In the genomic region with DNA sequence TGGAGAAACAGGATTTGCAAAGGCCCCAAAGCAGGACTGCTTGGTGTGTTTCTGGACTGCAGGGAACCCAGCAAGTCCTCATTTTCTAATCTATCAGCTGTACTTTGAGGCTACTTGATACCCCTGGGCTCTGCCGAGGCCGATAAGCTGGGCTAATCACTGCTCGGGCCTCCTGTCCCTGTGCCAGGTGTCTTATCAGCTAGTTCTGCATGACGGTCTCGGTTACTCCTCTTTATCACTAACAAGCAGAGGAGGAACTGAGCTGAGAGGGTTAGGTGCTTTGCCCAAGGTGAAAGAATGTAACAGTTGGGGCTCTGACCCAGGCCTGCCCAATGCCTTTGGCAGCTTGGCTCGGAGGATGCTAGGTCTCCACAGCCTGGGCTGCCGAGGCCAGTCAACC, we compare ENCODE assay signal across 11 mouse cellular contexts. TPM values are rescaled to one million over a fixed set of nuclear protein-coding genes. Genes with fewer than 3 reads are reported as not detected.
DNase-seq lines count a peak whose midpoint lies in the region; ATAC-seq and TF ChIP-seq lines count a peak whose summit lies in the region.
"Had no signal": no experiment of that assay in that cellular context is flagged by ENCODE, and none has a peak within 500 bp of the region (broad histone marks: within the 10 kb centered on the region; RNA-seq: fewer than 3 reads in every experiment).

No protein-coding gene starts in this region.

- peaks cover 4% of the 10 kb centered on the region for H3K4me1 ChIP-seq in bone marrow, adult 2 months (ENCODE audit: control insufficient read depth, insufficient read depth, low read length)

- ATAC-seq in hematopoietic stem cell, adult 5-6 weeks (replicated peaks in 1 of 2; ENCODE audit: insufficient read depth in 1 of 2, low FRiP score in 2 of 2, low TSS enrichment in 1 of 2, low read depth in 1 of 2, poor library complexity in 2 of 2, severe bottlenecking in 2 of 2), result peak; percentile 51 to 67

- intact Hi-C loops in heart, postnatal 25 days (cut with DNase I), result no loop called here
- intact Hi-C loops in gastrocnemius, postnatal 36 days (cut with DNase I), result no loop called here

- no peak overlapping the region for H3K4me3 ChIP-seq in bone marrow, adult 2 months (replicated peaks; ENCODE audit: control insufficient read depth, low read depth, low read length)

- peak; percentile 43; the same call in 1 of the 2 replicates for TF ChIP-seq POLR2A in bone marrow, adult 2 months (IDR thresholded peaks at IDR 0.05; ENCODE audit: borderline replicate concordance, control insufficient read depth, low read depth, low read length)

- DNase-seq in heart, adult 11 months, result peak; percentile 93
- no peak for DNase-seq in heart, postnatal 25 days (ENCODE audit: low spot score)
- peak; percentile 44 for DNase-seq in skeletal muscle tissue, adult 2 months (ENCODE audit: low read depth, low spot score)
- DNase-seq in gastrocnemius, postnatal 36 days, result no peak
- DNase-seq in frontal cortex, postnatal 25 days (ENCODE audit: low spot score in 2 of 2), result no peak
- no peak for DNase-seq in gastrocnemius, postnatal 10 days
- DNase-seq: cerebellum, adult 18-20 months had no signal

- no peak for TF ChIP-seq CTCF in bone marrow, adult 2 months (IDR thresholded peaks at IDR 0.05; ENCODE audit: control insufficient read depth, insufficient read depth, low read length)

- WGBS in bone marrow, adult 2 months, result 50% methylated on average over 7 of the region's 7 CpGs

- H3K27ac ChIP-seq in bone marrow, adult 2 months (ENCODE audit: control insufficient read depth, insufficient read depth, low read depth, low read length, poor library complexity), result peak overlapping the region; percentile 89
- H3K27ac ChIP-seq: left cerebral cortex, adult 2 months had no signal

RNA-seq across cellular contexts. Expression of gene Smtnl1, which starts 10.6 kb away (rescaled TPM):
- not detected for total RNA-seq in heart, postnatal 25 days (2021)
- polyA plus RNA-seq in bone marrow, adult 2 months (2011; ENCODE audit: insufficient read depth, insufficient read length, low replicate concordance, missing spikeins), result 0.85 TPM in 1 of 2 replicates, not detected in the other
- 1.1 TPM in 2 replicates for total RNA-seq in hematopoietic stem cell, adult 5-6 weeks (2017)
- 10 to 100 TPM; 58.7 to 84.0 TPM for total RNA-seq in gastrocnemius, postnatal 36 days (2021)
- 10 to 100 TPM; 64.0 to 71.1 TPM for total RNA-seq in gastrocnemius, postnatal 10 days (2021)
- total RNA-seq: left cerebral cortex, adult 2 months had no signal
- polyA plus RNA-seq: midbrain, embryonic 16.5 days had no signal

RNA-seq across cellular contexts. Expression of gene Ube2l6, which starts 13.3 kb away (rescaled TPM):
- total RNA-seq in heart, postnatal 25 days (2021), result 10 to 100 TPM; 30.6 to 70.6 TPM
- polyA plus RNA-seq in bone marrow, adult 2 months (2011; ENCODE audit: insufficient read depth, insufficient read length, low replicate concordance, missing spikeins), result 140 and 409 TPM in 2 replicates
- 39.4 and 43.4 TPM in 2 replicates for total RNA-seq in hematopoietic stem cell, adult 5-6 weeks (2017)
- total RNA-seq in gastrocnemius, postnatal 36 days (2021), result 1 to 10 TPM; 2.6 to 3.5 TPM
- 10 to 100 TPM in 1 of 2 experiments, 1 to 10 TPM in 1; 7.2 to 10.0 TPM for total RNA-seq in gastrocnemius, postnatal 10 days (2021)

RNA-seq across cellular contexts. Expression of gene Timm10, which starts 14.9 kb away (rescaled TPM):
- total RNA-seq in heart, postnatal 25 days (2021), result 100 to 1,000 TPM in 1 of 2 experiments, 10 to 100 TPM in 1; 99.8 to 103 TPM
- 21.8 and 33.8 TPM in 2 replicates for polyA plus RNA-seq in bone marrow, adult 2 months (2011; ENCODE audit: insufficient read depth, insufficient read length, low replicate concordance, missing spikeins)
- 20.7 and 27.7 TPM in 2 replicates for total RNA-seq in hematopoietic stem cell, adult 5-6 weeks (2017)
- total RNA-seq in gastrocnemius, postnatal 36 days (2021), result 10 to 100 TPM; 39.6 to 55.9 TPM
- total RNA-seq in gastrocnemius, postnatal 10 days (2021), result 10 to 100 TPM; 42.9 to 46.1 TPM

RNA-seq across cellular contexts. Expression of gene Slc43a1, which starts 26.8 kb away (rescaled TPM):
- total RNA-seq in heart, postnatal 25 days (2021), result 1 to 10 TPM; 1.5 to 2.2 TPM
- polyA plus RNA-seq in bone marrow, adult 2 months (2011; ENCODE audit: insufficient read depth, insufficient read length, low replicate concordance, missing spikeins), result 142 and 195 TPM in 2 replicates
- 16.4 and 23.5 TPM in 2 replicates for total RNA-seq in hematopoietic stem cell, adult 5-6 weeks (2017)
- 10 to 100 TPM in 1 of 2 experiments, 1 to 10 TPM in 1; 7.6 to 19.2 TPM for total RNA-seq in gastrocnemius, postnatal 36 days (2021)
- total RNA-seq in gastrocnemius, postnatal 10 days (2021), result 1 to 10 TPM; 6.4 to 6.7 TPM

RNA-seq across cellular contexts. Expression of gene Serping1, which starts 36.6 kb away (rescaled TPM):
- total RNA-seq in heart, postnatal 25 days (2021), result 10 to 100 TPM; 68.8 to 75.7 TPM
- polyA plus RNA-seq in bone marrow, adult 2 months (2011; ENCODE audit: insufficient read depth, insufficient read length, low replicate concordance, missing spikeins), result 29.0 and 29.7 TPM in 2 replicates
- 0.63 TPM in 1 of 2 replicates, not detected in the other for total RNA-seq in hematopoietic stem cell, adult 5-6 weeks (2017)
- total RNA-seq in gastrocnemius, postnatal 36 days (2021), result 10 to 100 TPM; 44.8 to 46.5 TPM
- 10 to 100 TPM; 74.7 to 84.1 TPM for total RNA-seq in gastrocnemius, postnatal 10 days (2021)

Comparison
In these comparisons a context has a peak if more than half of its experiments do, and no peak if none do; other contexts are left out.
1. DNase-seq: peak in heart, adult 11 months (single experiment) and skeletal muscle tissue, adult 2 months (single experiment); none in heart, postnatal 25 days (single experiment), gastrocnemius, postnatal 36 days (0 of 2), frontal cortex, postnatal 25 days (0 of 2) and gastrocnemius, postnatal 10 days (single experiment).
2. RNA of gene Smtnl1, which starts 10.6 kb away (total RNA-seq): 58.7 to 84.0 TPM in gastrocnemius, postnatal 36 days and 64.0 to 71.1 TPM in gastrocnemius, postnatal 10 days; 1.1 TPM in hematopoietic stem cell, adult 5-6 weeks and not detected in heart, postnatal 25 days; every median in the first group is over 10 times any median in the second.